Mouse (Mus musculus): Measurements from ENCODE around the gene Gal. TPM values are rescaled to one million over a fixed set of nuclear protein-coding genes. Genes with fewer than 3 reads are reported as not detected.
A peak's percentile ranks its signal among the peaks of the same experiment; 100 is the strongest.

Gal gene
- polyA plus RNA-seq, 1 experiment from 2014 or later, result 1.1 TPM

- Histone ChIP-seq H3K36me3 (replicated peaks) (no peaks in the 10 kb centered on the region), H3K27ac (replicated peaks) (no peak overlapping the region), H3K4me1 (no peaks in the 10 kb centered on the region), H3K9me3 (0 out of 2 replicates have a peak, but pooled peaks cover 2% of the 10 kb centered on the region), H3K4me3 (no peak overlapping the region), H3K27me3 (replicated peaks; ENCODE audit: low read depth, poor library complexity, severe bottlenecking) (no peaks in the 10 kb centered on the region)
- DNase-seq (ENCODE audit: low spot score), result no peak
- WGBS, result 87% methylated on average over 7 of the region's 7 CpGs
These were observed 10.3 kb downstream of the Gal start for GRCm38 (mm10) chr19:3404030-3404429.

- DNase-seq (ENCODE audit: low spot score), result no peak
- Histone ChIP-seq H3K27me3 (replicated peaks; ENCODE audit: low read depth, poor library complexity, severe bottlenecking) (no peaks in the 10 kb centered on the region), H3K36me3 (replicated peaks) (no peaks in the 10 kb centered on the region), H3K27ac (replicated peaks) (no peak overlapping the region), H3K4me1 (no peaks in the 10 kb centered on the region), H3K4me3 (no peak overlapping the region), H3K9me3 (0 out of 2 replicates have a peak, but pooled peaks cover 2% of the 10 kb centered on the region)
- 88% methylated on average over 6 of the region's 6 CpGs for WGBS
These were observed 12.0 kb downstream of the Gal start for GRCm38 (mm10) chr19:3402390-3402789.

- no peaks in the 10 kb centered on the region for H3K27me3 ChIP-seq (replicated peaks; ENCODE audit: low read depth, poor library complexity, severe bottlenecking)
- no peaks in the 10 kb centered on the region for H3K4me1 ChIP-seq
- H3K27ac ChIP-seq (replicated peaks), result no peak overlapping the region
- H3K9me3 ChIP-seq, result 0 out of 2 replicates have a peak, but pooled peaks cover 2% of the 10 kb centered on the region
- no peak for DNase-seq (ENCODE audit: low spot score)
- WGBS, result 74% methylated on average over 7 of the region's 7 CpGs
- no peak overlapping the region for H3K4me3 ChIP-seq
- no peaks in the 10 kb centered on the region for H3K36me3 ChIP-seq (replicated peaks)
These were observed 12.4 kb downstream of the Gal start for GRCm38 (mm10) chr19:3401943-3402342.

GRCm38 (mm10) chr19:3401504-3401903 lies 12.8 kb downstream of the Gal start:
- no peaks in the 10 kb centered on the region for H3K4me1 ChIP-seq
- H3K4me3 ChIP-seq, result no peak overlapping the region
- no peaks in the 10 kb centered on the region for H3K27me3 ChIP-seq (replicated peaks; ENCODE audit: low read depth, poor library complexity, severe bottlenecking)
- H3K9me3 ChIP-seq, result 0 out of 2 replicates have a peak, but pooled peaks cover 2% of the 10 kb centered on the region
- no peaks in the 10 kb centered on the region for H3K36me3 ChIP-seq (replicated peaks)
- no peak overlapping the region for H3K27ac ChIP-seq (replicated peaks)
- 84% methylated on average over 7 of the region's 7 CpGs for WGBS
- no peak for DNase-seq (ENCODE audit: low spot score)

GRCm38 (mm10) chr19:3400057-3400456 lies 14.3 kb downstream of the Gal start:
- Histone ChIP-seq H3K27ac (replicated peaks) (no peak overlapping the region), H3K27me3 (replicated peaks; ENCODE audit: low read depth, poor library complexity, severe bottlenecking) (no peaks in the 10 kb centered on the region), H3K9me3 (0 out of 2 replicates have a peak, but pooled peaks cover 2% of the 10 kb centered on the region), H3K4me1 (no peaks in the 10 kb centered on the region), H3K4me3 (no peak overlapping the region), H3K36me3 (replicated peaks) (no peaks in the 10 kb centered on the region)
- WGBS, result 85% methylated on average over 4 of the region's 4 CpGs
- no peak for DNase-seq (ENCODE audit: low spot score)

GRCm38 (mm10) chr19:3394216-3394615 lies 20.1 kb downstream of the Gal start:
- Histone ChIP-seq H3K27me3 (replicated peaks; ENCODE audit: low read depth, poor library complexity, severe bottlenecking) (peaks cover 8% of the 10 kb centered on the region; the same call in 1 of the 2 replicates), H3K27ac (replicated peaks) (no peak overlapping the region), H3K36me3 (replicated peaks) (no peaks in the 10 kb centered on the region), H3K4me3 (no peak overlapping the region), H3K9me3 (peaks cover 9% of the 10 kb centered on the region), H3K4me1 (peaks cover 1% of the 10 kb centered on the region)
- WGBS, result 92% methylated on average over 3 of the region's 3 CpGs
- DNase-seq (ENCODE audit: low spot score), result no peak

GRCm38 (mm10) chr19:3392384-3392783 lies 22.0 kb downstream of the Gal start:
- Histone ChIP-seq H3K27ac (replicated peaks) (no peak overlapping the region), H3K36me3 (replicated peaks) (no peaks in the 10 kb centered on the region), H3K27me3 (replicated peaks; ENCODE audit: low read depth, poor library complexity, severe bottlenecking) (peaks cover 10% of the 10 kb centered on the region; the same call in 1 of the 2 replicates), H3K4me3 (no peak overlapping the region), H3K4me1 (peaks cover 8% of the 10 kb centered on the region), H3K9me3 (peaks cover 9% of the 10 kb centered on the region)
- 93% methylated on average over 1 of the region's 1 CpGs for WGBS
- no peak for DNase-seq (ENCODE audit: low spot score)

GRCm38 (mm10) chr19:3389089-3389488 lies 25.3 kb downstream of the Gal start:
- Histone ChIP-seq H3K27me3 (replicated peaks; ENCODE audit: low read depth, poor library complexity, severe bottlenecking) (peaks cover 10% of the 10 kb centered on the region), H3K4me1 (peaks cover 8% of the 10 kb centered on the region), H3K27ac (replicated peaks) (peak overlapping the region; percentile 81), H3K9me3 (peaks cover 9% of the 10 kb centered on the region), H3K4me3 (peak overlapping the region; percentile 60), H3K36me3 (replicated peaks) (no peaks in the 10 kb centered on the region)
- WGBS, result under 1% methylated on average over 43 of the region's 43 CpGs
- DNase-seq (ENCODE audit: low spot score), result peak; percentile 90

- 3% methylated on average over 33 of the region's 33 CpGs for WGBS
- H3K36me3 ChIP-seq (replicated peaks), result no peaks in the 10 kb centered on the region
- H3K4me3 ChIP-seq, result peak within 1 kb of the TSS; percentile 60
- peaks cover 10% of the 10 kb centered on the region for H3K27me3 ChIP-seq (replicated peaks; ENCODE audit: low read depth, poor library complexity, severe bottlenecking)
- H3K27ac ChIP-seq (replicated peaks), result peak within 1 kb of the TSS; percentile 81
- peaks cover 8% of the 10 kb centered on the region for H3K4me1 ChIP-seq
- peaks cover 9% of the 10 kb centered on the region for H3K9me3 ChIP-seq
- peak; percentile 87 for DNase-seq (ENCODE audit: low spot score)
These were observed 25.7 kb downstream of the Gal start, which contains the start of gene Tesmin for GRCm38 (mm10) chr19:3388629-3389057. Tesmin (plus strand) TSS chr19:3388857.

- Histone ChIP-seq H3K9me3 (peaks cover 9% of the 10 kb centered on the region), H3K4me3 (no peak overlapping the region), H3K27me3 (replicated peaks; ENCODE audit: low read depth, poor library complexity, severe bottlenecking) (peaks cover 10% of the 10 kb centered on the region), H3K36me3 (replicated peaks) (no peaks in the 10 kb centered on the region), H3K27ac (replicated peaks) (no peak overlapping the region), H3K4me1 (peaks cover 8% of the 10 kb centered on the region)
- no peak for DNase-seq (ENCODE audit: low spot score)
- WGBS, result 68% methylated on average over 6 of the region's 6 CpGs
These were observed 26.3 kb downstream of the Gal start for GRCm38 (mm10) chr19:3388061-3388460.

GRCm38 (mm10) chr19:3378614-3379013 lies 35.7 kb downstream of the Gal start:
- 90% methylated on average over 3 of the region's 3 CpGs for WGBS
- no peak for DNase-seq (ENCODE audit: low spot score)
- Histone ChIP-seq H3K4me1 (peaks cover 4% of the 10 kb centered on the region), H3K27me3 (replicated peaks; ENCODE audit: low read depth, poor library complexity, severe bottlenecking) (no peaks in the 10 kb centered on the region), H3K36me3 (replicated peaks) (no peaks in the 10 kb centered on the region), H3K4me3 (no peak overlapping the region), H3K9me3 (no peaks in the 10 kb centered on the region), H3K27ac (replicated peaks) (no peak overlapping the region)

- Histone ChIP-seq H3K4me3 (no peak overlapping the region), H3K36me3 (replicated peaks) (no peaks in the 10 kb centered on the region), H3K27me3 (replicated peaks; ENCODE audit: low read depth, poor library complexity, severe bottlenecking) (no peaks in the 10 kb centered on the region), H3K9me3 (no peaks in the 10 kb centered on the region), H3K4me1 (peaks cover 4% of the 10 kb centered on the region), H3K27ac (replicated peaks) (no peak overlapping the region)
- no peak for DNase-seq (ENCODE audit: low spot score)
- 32% methylated on average over 4 of the region's 4 CpGs for WGBS
These were observed 37.2 kb downstream of the Gal start for GRCm38 (mm10) chr19:3376966-3377715.

GRCm38 (mm10) chr19:3375945-3376495 lies 38.3 kb downstream of the Gal start:
- H3K36me3 ChIP-seq (replicated peaks), result no peaks in the 10 kb centered on the region
- no peaks in the 10 kb centered on the region for H3K9me3 ChIP-seq
- H3K4me1 ChIP-seq, result peaks cover 4% of the 10 kb centered on the region
- DNase-seq (ENCODE audit: low spot score), result no peak
- no peak overlapping the region for H3K27ac ChIP-seq (replicated peaks)
- WGBS, result 67% methylated on average over 7 of the region's 7 CpGs
- no peaks in the 10 kb centered on the region for H3K27me3 ChIP-seq (replicated peaks; ENCODE audit: low read depth, poor library complexity, severe bottlenecking)
- H3K4me3 ChIP-seq, result no peak overlapping the region

Data from embryonic facial prominence, embryonic 10.5 days (tissue).